Mouse (Mus musculus) liver, adult 2 months (tissue): ENCODE measurements at regions not wholly inside any gene's neighbourhood (a gene's known extent, or its start where the extent isn't known, plus 50 kb on each side); places are given as distances from the start of the nearest gene placed in this dataset.

Experiments
- CTCF ChIP-seq: fragments of 200-500 bp; IDR thresholded peaks from 2 replicates; pipeline ENCODE4 v1.5.1; 2011; ENCODE audit warnings: low read depth, low read length, control low read depth
- POLR2A ChIP-seq: fragments of 200-500 bp; IDR thresholded peaks from 2 replicates; pipeline ENCODE4 v1.6.1; 2011; ENCODE audit warnings: low read length, control low read depth; ENCODE audit not compliant: insufficient read depth; ENCODE audit errors: extremely low read depth

DNA sequence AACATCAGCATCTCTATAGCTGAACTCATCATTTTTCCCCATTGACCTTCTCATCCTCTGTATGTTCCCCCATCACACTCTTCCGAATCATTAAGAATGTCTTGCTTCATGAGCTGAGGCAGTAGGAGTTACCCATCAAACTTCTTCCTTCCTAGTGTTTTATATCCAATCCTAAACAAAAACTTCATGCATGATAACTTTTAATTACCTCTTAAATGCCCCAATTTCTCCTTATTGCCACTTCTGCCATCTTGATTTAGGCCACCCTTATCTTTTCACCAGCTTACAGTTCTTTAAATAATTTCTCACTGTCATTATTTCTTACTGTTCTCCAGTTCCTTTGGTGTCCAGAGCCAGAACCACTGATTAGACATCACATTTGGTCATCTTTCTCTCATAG, 277.9 kb upstream of the Fbxo33 start:
- TF ChIP-seq CTCF = no peak
- TF ChIP-seq POLR2A = no peak
